Mouse (Mus musculus) left cerebral cortex, postnatal 10 days (tissue): Measurements from ENCODE around the gene Nudt4. TPM values are rescaled to one million over a fixed set of nuclear protein-coding genes. Genes with fewer than 3 reads are reported as not detected.

Source experiments
- DNase-seq, 2 experiments: peaks; one replicate each; pipeline ENCODE4 v3.0.0; 2021 to 2022; ENCODE audit warnings: low spot score in 2 of 2, mixed read lengths in 1 of 2; ENCODE audit errors: extremely low spot score in 1 of 2
- intact Hi-C: fragments of 180-260 bp; cut with DNase I; formaldehyde crosslinking; loops from one replicate; pipeline ENCODE4 v1.15.1; 2025
- total RNA-seq, 2 experiments: library from RNA; stranded (reverse); gene quantifications; 2 replicates each; pipeline ENCODE4 v1.2.3; 2021

The Nudt4 gene
- 100 to 1,000 TPM; 207 to 231 TPM for total RNA-seq

DNA sequence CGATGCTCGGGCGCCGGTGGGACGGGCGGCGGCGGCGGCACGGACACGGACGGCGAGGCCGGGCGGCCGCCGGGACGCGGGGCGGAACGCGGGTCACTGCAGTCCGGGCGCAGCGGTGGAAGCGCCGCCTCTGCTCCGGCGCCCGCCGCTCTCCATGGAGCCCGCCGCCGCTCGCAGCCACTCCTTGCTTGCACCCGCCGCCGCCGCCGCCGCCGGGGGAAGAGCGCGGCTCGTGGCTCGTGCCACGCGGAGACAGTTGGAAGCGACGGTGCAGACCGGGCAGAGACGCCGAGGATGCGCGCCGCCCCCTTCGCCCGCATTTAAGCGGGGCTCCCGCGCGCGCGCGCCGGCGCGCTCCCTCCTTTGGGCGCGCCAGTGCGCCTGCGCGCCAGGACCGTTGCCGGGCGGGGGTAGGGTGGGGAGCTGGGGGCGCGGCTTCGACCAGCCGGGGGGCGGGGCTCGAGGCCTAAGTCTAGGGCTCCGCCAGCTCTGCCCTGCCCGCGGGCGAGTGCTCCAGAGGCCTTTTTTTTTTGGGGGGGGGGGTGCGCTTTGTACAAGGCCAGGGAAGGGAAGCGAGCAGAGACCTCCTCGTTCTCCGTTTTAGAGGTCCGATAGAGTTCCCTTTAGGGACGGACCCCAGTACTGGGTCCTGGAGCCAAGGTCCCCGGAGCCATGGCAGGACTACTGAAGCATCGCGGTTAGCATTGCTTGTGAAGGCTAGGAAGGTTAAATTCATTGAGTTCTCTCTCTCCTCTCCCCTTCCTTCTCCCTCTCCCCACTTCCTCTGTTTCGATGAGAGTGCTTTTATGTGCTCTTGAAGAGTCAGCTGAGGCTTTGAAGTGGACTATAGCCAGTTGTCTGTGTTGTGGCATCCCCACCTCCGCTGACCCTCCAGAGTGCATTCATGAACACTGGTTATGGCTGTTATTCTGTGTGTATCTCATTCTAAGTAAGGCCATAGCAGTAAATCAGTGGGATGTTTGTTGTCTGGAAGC lies at the start of gene Nudt4:
Gene Nudt4, minus strand, starts transcription at position 296 of the 995 bp plus-strand sequence.
- intact Hi-C loops: loop anchor here (5.0 to 10.0 kb wide), 2 partner anchors 48 to 141 kb away; no protein-coding TSS in a partner anchor
- peak; percentile 76 to 92 for DNase-seq

DNA sequence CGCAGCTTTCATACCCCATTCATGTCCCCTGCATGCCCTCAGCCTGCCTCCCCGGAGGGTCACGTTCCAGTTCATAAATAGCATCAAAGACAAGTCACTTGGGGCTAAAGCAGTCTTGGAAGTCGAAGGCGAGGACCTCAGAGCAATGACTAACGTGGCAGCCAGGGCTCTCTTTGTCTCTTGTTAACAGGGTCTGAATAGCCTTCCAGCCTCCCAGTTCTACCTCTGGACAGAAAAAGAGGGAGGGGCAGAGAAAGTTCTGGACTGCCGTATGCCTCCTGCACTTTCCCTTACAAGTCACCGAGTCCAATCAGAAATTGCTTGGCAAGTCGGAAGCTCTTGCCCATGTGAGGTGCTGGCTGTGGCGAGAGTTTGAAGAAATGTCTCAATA lies 47.4 kb upstream of the Nudt4 start:
- no peak for DNase-seq
- intact Hi-C loops: loop anchor here (5.0 to 10.0 kb wide), 2 partner anchors 49 to 63 kb away; partner anchors contain the start of genes Anapc15-ps and Nudt4

DNA sequence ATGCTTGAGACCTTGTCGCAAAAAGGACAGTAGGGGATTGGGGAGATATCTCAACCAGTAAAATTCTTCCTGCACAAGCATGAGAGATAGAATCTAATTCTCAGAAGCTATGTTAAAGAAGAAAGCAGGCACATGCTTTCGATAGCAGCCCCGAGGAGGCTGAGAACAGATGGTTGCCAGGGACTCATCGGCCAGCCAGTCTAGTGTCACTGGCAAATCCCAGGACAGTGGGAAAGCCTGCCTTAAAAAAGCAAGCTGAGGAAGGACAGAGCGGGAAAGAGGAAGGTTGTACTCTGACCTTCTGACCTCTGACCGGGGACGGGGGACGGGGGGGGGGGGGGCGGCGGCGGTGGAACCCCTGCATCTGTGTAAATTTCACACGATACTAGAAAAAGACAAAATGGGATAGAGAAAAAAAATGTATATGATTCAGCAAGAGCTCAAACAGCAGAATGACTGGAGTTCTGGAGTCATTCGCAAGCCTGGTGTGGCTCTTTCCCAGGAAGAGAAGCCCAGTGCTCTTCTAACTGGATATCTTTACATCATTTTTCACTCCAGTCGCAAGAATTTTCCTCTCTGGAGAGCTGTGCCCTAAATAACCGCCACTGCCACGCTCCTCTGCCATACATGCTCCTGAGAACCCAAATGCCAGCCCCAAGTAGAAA lies 46.9 kb upstream of the Nudt4 start:
- DNase-seq: no peak
- intact Hi-C loops: loop anchor here (5.0 to 10.0 kb wide), 2 partner anchors 48 to 64 kb away; partner anchors contain the start of genes Anapc15-ps and Nudt4

- intact Hi-C loops: no loop called here
- DNase-seq: peak in 1 of 2 experiments; percentile 47
Measured at GRCm38 (mm10) chr10:95604979-95605613, 41.1 kb upstream of the Nudt4 start.

- DNase-seq: no peak
- intact Hi-C loops: no loop called here
Measured at GRCm38 (mm10) chr10:95600527-95600926, 36.6 kb upstream of the Nudt4 start.

GRCm38 (mm10) chr10:95599740-95600139 lies 35.8 kb upstream of the Nudt4 start:
- intact Hi-C loops: no loop called here
- DNase-seq: peak in 1 of 2 experiments; percentile 52

DNA sequence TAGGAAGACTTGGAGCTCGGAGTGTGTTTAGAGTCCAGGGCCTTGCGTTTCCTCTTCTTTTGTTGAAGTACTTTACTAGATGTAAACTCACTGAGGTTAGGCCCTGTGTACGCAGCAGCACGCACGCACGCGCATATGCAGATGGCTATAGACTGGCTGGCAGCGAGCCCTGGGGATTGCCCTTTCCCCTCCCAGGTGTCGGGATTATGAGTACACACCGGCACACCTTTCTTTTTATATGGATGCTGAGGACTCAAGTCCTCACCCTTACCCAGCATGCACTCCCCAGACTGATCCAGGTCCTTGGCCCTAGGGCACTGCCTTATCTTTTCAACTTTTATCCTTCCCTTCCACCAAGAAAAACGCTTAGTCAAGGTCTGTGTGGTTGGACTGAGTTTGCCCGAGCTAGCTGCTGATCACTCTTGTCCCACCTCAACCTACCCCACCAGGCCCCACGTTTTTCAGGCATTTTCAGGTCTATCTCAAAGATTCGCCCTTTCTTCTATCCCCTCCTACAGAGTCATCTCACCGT lies 34.2 kb upstream of the Nudt4 start:
- intact Hi-C loops: no loop called here
- DNase-seq: no peak

DNA sequence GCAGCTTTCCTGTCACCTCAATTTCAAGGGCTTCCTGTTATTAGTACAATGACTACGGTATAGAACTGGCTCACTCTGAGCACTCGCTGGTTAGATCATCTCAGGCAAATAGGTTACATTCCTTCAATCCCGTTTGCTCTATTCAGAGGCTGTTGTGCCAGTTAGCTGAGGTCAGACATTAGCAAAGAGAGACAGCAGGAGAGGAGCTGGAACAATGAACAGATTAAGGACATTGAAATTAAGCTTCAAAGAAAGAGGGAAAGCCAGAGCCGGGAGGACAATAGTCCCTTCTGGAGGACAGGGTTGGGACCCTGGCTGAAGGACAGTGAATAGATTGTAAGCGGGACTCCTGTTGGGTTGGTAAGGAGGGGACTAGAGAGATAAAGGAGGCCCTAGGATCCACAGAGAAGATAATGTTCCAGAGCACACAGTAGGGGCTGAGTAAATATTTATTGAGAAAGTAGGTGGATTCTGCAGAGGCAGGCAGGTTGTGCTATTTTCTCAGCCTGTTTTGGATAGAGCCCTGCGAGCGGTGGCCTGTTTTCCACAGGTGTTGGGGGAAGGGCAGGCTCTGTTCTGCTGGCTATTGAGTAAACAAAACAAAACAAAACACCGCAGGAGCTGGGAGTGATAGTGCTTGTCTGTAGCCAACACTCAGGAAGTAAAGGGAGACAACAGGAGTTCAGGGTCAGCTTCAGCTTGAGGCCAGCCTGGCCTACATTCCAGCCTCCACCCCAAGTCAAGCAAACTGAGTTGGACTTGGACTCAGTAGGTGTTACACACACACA lies 32.1 kb upstream of the Nudt4 start:
- intact Hi-C loops: no loop called here
- no peak for DNase-seq

DNA sequence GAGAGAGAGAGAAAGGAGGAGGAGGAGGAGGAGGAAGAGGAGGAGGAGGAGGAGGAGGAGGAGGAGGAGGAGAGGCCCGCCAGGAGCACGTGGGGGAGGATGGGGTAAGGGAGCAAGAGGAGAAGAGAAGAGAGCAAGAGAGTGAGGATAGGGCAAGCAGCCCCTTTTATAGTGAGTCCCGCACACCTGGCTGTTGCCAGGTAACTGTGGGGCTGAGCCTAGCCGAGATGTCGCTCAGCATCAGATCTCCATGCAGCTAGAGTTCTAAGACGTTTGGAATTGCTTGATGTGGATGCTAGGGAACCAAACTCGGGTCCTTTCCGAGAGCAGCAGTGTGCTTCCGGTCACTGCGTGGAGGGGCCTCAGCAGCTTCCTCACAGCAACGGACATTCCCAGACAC lies 30.5 kb upstream of the Nudt4 start:
- intact Hi-C loops: no loop called here
- no peak for DNase-seq

DNA sequence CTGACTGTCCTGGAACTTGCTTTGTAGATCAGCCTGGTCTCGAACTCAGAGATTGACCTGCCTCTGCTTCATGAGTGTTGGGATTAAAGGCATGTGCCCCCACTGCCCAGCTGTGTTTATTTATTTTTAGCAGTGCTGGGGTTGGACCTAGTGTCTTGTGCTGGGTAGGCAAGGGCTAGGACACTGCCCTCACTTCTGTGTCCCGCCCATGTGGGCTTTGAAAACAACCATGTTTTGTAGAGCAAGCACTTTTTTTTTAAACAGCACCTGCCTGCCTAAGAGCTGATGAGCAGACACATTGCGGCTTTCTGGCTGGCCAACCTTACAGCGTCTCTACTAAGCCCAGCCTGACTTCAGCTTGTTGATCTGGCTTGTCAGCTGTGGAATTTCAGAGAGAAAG lies 27.3 kb upstream of the Nudt4 start:
- no peak for DNase-seq
- intact Hi-C loops: no loop called here

DNA sequence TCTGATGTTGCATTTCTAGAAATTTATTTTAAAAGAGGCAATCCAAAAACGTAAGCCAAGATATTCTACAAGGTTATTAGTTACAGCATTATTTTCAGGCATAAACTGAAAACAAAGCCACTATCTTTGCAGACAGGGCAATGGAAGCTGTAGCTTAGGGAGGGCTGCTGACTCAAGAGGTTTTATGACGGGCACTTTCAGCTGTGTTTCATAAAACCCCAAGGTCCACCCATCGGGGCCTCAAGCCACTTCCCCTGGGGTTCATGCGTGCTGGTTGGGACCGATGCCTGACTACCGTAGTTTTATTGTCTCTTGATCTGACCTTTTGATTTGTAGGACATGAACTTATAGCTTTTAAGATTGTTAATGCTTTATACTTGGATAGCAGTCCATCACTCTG lies 26.2 kb upstream of the Nudt4 start:
- intact Hi-C loops: no loop called here
- no peak for DNase-seq

- intact Hi-C loops: no loop called here
- DNase-seq: no peak
Measured at GRCm38 (mm10) chr10:95589196-95589595, 25.2 kb upstream of the Nudt4 start.

DNA sequence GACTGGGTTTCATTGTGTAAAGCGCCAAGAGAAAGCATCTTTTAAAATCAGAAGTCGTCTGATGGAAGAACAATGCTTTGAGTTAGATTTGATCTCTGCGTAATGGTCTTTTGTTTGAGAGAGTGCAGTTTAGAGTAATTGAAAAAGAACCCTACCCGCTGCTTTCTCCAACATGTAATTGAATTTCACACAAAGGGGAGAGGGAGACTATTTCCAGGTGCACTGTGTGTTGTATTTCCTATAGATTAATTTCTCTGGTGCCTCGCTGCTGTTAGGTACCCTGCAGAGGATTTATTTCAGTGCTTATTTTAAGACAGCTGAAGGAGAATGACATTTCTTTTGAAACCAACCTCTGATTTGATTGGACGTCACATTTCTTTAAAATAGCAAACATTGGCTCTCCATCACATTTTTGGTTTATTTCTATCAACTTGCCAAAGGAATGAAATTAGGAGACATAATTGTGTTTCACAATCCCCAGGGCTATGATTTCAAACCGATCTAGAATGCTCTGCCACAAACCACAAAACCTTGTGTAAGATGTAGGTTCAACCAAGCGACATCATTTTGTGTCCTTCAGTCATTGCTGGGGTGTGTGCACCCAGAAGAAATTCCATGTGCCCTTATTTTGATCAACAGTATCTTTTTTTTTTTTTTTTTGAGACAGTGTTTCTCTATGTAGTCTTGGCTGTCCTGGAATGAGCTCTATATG lies 23.7 kb upstream of the Nudt4 start:
- DNase-seq: no peak
- intact Hi-C loops: no loop called here

- intact Hi-C loops: no loop called here
- no peak for DNase-seq
Measured at GRCm38 (mm10) chr10:95585554-95585953, 21.6 kb upstream of the Nudt4 start.

DNA sequence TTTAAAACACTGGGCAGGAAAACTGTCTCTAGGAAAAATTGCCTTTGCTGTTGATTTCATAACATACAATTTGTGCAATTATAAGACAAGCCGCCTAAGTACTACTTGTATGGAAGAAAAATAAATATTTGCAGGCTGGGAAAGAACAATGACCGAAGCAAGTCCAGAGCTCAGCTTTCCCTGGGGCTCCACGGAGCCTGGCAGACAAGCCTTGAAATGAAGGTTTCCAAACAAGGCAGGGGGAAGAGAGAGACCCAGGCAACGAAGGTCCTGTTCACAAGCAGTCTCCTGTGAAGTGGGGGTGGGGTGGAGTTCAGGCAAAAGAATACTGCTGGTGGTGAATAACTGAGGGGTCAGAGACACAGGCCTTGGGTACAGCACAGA lies 13.6 kb upstream of the Nudt4 start:
- intact Hi-C loops: no loop called here

DNA sequence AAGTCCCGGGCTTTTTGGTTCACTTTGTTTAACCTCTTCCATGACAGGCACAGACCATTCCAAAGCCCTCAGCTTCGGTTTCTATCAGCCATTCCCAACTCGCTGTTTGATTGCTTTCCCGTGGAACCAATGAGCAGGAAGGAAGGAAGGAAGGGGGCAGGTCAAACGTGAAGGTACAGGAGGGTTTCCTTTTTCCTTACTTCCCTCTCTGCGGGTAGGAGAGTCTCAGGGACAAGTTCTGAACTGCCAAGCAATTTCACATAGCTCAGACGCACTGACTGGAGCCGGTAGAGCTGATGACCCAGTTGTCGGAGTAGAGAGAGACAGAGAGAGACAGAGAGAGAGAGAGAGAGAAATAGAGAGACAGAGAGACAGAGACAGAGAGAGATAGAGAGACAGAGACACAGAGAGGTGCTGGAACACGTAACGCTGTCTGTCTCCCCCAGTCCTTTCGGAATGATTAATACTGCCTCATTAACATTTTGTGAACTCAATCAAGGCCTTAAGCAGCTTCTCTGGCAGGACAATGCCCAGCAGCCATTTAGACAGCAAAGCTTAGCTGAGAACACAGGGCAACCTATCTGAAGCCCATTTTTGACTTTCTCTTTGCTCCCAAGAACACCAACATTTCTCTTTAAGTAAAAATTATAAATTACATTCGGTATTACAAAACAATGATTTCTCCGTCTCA lies 13.1 kb upstream of the Nudt4 start:
- DNase-seq: no peak
- intact Hi-C loops: no loop called here

More for the DNA sequence above, 13.6 kb upstream of the Nudt4 start:
- DNase-seq: no peak

GRCm38 (mm10) chr10:95575839-95576380 lies 12.0 kb upstream of the Nudt4 start:
- no peak for DNase-seq
- intact Hi-C loops: no loop called here
